Mouse (Mus musculus): Measurements from ENCODE around the gene 2900026A02Rik. TPM values are rescaled to one million over a fixed set of nuclear protein-coding genes. Genes with fewer than 3 reads are reported as not detected.

Gene 2900026A02Rik
- total and polyA plus RNA-seq, 3 experiments = not detected

GRCm38 (mm10) chr5:113218617-113219235 is 2.3 kb downstream of the 2900026A02Rik start:
- H3K79me2 ChIP-seq (ENCODE audit: control insufficient read depth, insufficient read depth, low read length, poor library complexity) = no peaks in the 10 kb centered on the region
- H3K27ac ChIP-seq (ENCODE audit: control insufficient read depth, low read depth, low read length) = no peak overlapping the region
- no peaks in the 10 kb centered on the region for H3K36me3 ChIP-seq (ENCODE audit: control insufficient read depth in 1 of 2, insufficient read depth in 2 of 2, low read length in 2 of 2)
- H3K4me1 ChIP-seq (ENCODE audit: control insufficient read depth in 1 of 2, insufficient read depth in 2 of 2, low read length in 2 of 2) = no peaks in the 10 kb centered on the region
- DNase-seq (ENCODE audit: low read depth, low spot score) = no peak
- no peaks in the 10 kb centered on the region for H3K9me3 ChIP-seq (replicated peaks; ENCODE audit: insufficient read depth, low read length)
- H3K27me3 ChIP-seq (ENCODE audit: control insufficient read depth in 1 of 2, insufficient read depth in 2 of 2, low read length in 2 of 2) = no peaks in the 10 kb centered on the region; a peak in 1 of 4 replicates
- H3K4me3 ChIP-seq (ENCODE audit: control insufficient read depth in 1 of 2, insufficient read depth in 1 of 2, low read depth in 2 of 2, low read length in 2 of 2) = no peak overlapping the region
- TF ChIP-seq MEF2A (IDR thresholded peaks at IDR 0.05; ENCODE audit: extremely low read depth, insufficient replicate concordance, low read depth, low read length, poor library complexity, severe bottlenecking) (no peak), NELFE (IDR thresholded peaks at IDR 0.05; ENCODE audit: low read depth, low read length) (no peak), CHD1 (IDR thresholded peaks at IDR 0.05; ENCODE audit: low read depth, low read length) (no peak), GATA1 (IDR thresholded peaks at IDR 0.05; ENCODE audit: low read depth, low read length) (no peak), CHD2 (IDR thresholded peaks at IDR 0.05; ENCODE audit: low read length) (no peak), POLR2A (IDR thresholded peaks at IDR 0.05; ENCODE audit: control insufficient read depth in 1 of 2, insufficient read depth in 1 of 2, low read depth in 1 of 2, low read length in 2 of 2, poor library complexity in 1 of 2) (no peak), MXI1 (IDR thresholded peaks at IDR 0.05; ENCODE audit: low read depth, low read length) (no peak)
- no peak overlapping the region for H3K9ac ChIP-seq (ENCODE audit: control insufficient read depth, low read depth, low read length, poor library complexity, severe bottlenecking)

GRCm38 (mm10) chr5:113217076-113217475 is 4.0 kb downstream of the 2900026A02Rik start:
- no peak overlapping the region for H3K9ac ChIP-seq (ENCODE audit: control insufficient read depth, low read depth, low read length, poor library complexity, severe bottlenecking)

GRCm38 (mm10) chr5:113216328-113216960 is 4.6 kb downstream of the 2900026A02Rik start:
- Histone ChIP-seq H3K36me3 (ENCODE audit: control insufficient read depth in 1 of 2, insufficient read depth in 2 of 2, low read length in 2 of 2) (no peaks in the 10 kb centered on the region), H3K27ac (ENCODE audit: control insufficient read depth, low read depth, low read length) (no peak overlapping the region), H3K9me3 (replicated peaks; ENCODE audit: insufficient read depth, low read length) (no peaks in the 10 kb centered on the region), H3K9ac (ENCODE audit: control insufficient read depth, low read depth, low read length, poor library complexity, severe bottlenecking) (no peak overlapping the region), H3K27me3 (ENCODE audit: control insufficient read depth in 1 of 2, insufficient read depth in 2 of 2, low read length in 2 of 2) (no peaks in the 10 kb centered on the region; a peak in 1 of 4 replicates), H3K79me2 (ENCODE audit: control insufficient read depth, insufficient read depth, low read length, poor library complexity) (no peaks in the 10 kb centered on the region), H3K4me1 (ENCODE audit: control insufficient read depth in 1 of 2, insufficient read depth in 2 of 2, low read length in 2 of 2) (no peaks in the 10 kb centered on the region), H3K4me3 (ENCODE audit: control insufficient read depth in 1 of 2, insufficient read depth in 1 of 2, low read depth in 2 of 2, low read length in 2 of 2) (no peak overlapping the region)
- no peak for DNase-seq (ENCODE audit: low read depth, low spot score)
- TF ChIP-seq GABPA (IDR thresholded peaks at IDR 0.05; ENCODE audit: low read depth, low read length) = no peak
- TF ChIP-seq MAX (IDR thresholded peaks at IDR 0.05; ENCODE audit: low read length) = no peak
- TF ChIP-seq NELFE (IDR thresholded peaks at IDR 0.05; ENCODE audit: low read depth, low read length) = no peak
- no peak for TF ChIP-seq HCFC1 (IDR thresholded peaks at IDR 0.05; ENCODE audit: low read depth, low read length)
- no peak for TF ChIP-seq USF2 (IDR thresholded peaks at IDR 0.05; ENCODE audit: borderline replicate concordance in 1 of 2, insufficient read depth in 1 of 2, low read depth in 1 of 2, low read length in 2 of 2)
- no peak for TF ChIP-seq CTCF (IDR thresholded peaks at IDR 0.05 in 2 of 3, conservative IDR thresholded peaks at IDR 0.05 in 1 of 3; ENCODE audit: control insufficient read depth in 1 of 3, insufficient read depth in 1 of 3, low read depth in 2 of 3, low read length in 3 of 3, poor library complexity in 1 of 3, severe bottlenecking in 1 of 3)
- no peak for TF ChIP-seq ETS1 (IDR thresholded peaks at IDR 0.05; ENCODE audit: low read depth, low read length)
- no peak for TF ChIP-seq BHLHE40 (IDR thresholded peaks at IDR 0.05; ENCODE audit: borderline replicate concordance, low read depth, low read length)

More at GRCm38 (mm10) chr5:113217076-113217475, 4.0 kb downstream of the 2900026A02Rik start:
- Histone ChIP-seq H3K9me3 (replicated peaks; ENCODE audit: insufficient read depth, low read length) (no peaks in the 10 kb centered on the region), H3K4me1 (ENCODE audit: control insufficient read depth in 1 of 2, insufficient read depth in 2 of 2, low read length in 2 of 2) (no peaks in the 10 kb centered on the region), H3K36me3 (ENCODE audit: control insufficient read depth in 1 of 2, insufficient read depth in 2 of 2, low read length in 2 of 2) (no peaks in the 10 kb centered on the region), H3K79me2 (ENCODE audit: control insufficient read depth, insufficient read depth, low read length, poor library complexity) (no peaks in the 10 kb centered on the region), H3K4me3 (ENCODE audit: control insufficient read depth in 1 of 2, insufficient read depth in 1 of 2, low read depth in 2 of 2, low read length in 2 of 2) (no peak overlapping the region), H3K27ac (ENCODE audit: control insufficient read depth, low read depth, low read length) (no peak overlapping the region), H3K27me3 (ENCODE audit: control insufficient read depth in 1 of 2, insufficient read depth in 2 of 2, low read length in 2 of 2) (no peaks in the 10 kb centered on the region; a peak in 1 of 4 replicates)
- DNase-seq (ENCODE audit: low read depth, low spot score) = no peak
- TF ChIP-seq EP300 (IDR thresholded peaks at IDR 0.05; ENCODE audit: low read depth in 1 of 2, low read length in 2 of 2) (no peak), MXI1 (IDR thresholded peaks at IDR 0.05; ENCODE audit: low read depth, low read length) (no peak), UBTF (IDR thresholded peaks at IDR 0.05; ENCODE audit: borderline replicate concordance, insufficient read depth, low read depth, low read length) (no peak), E2F4 (IDR thresholded peaks at IDR 0.05; ENCODE audit: borderline replicate concordance, low read depth, low read length) (no peak), BHLHE40 (IDR thresholded peaks at IDR 0.05; ENCODE audit: borderline replicate concordance, low read depth, low read length) (no peak), POLR2AphosphoS5 (IDR thresholded peaks at IDR 0.05; ENCODE audit: borderline replicate concordance, low read depth, low read length) (no peak), POLR2AphosphoS2 (IDR thresholded peaks at IDR 0.05; ENCODE audit: low read length) (no peak), CTCF (IDR thresholded peaks at IDR 0.05 in 2 of 3, conservative IDR thresholded peaks at IDR 0.05 in 1 of 3; ENCODE audit: control insufficient read depth in 1 of 3, insufficient read depth in 1 of 3, low read depth in 2 of 3, low read length in 3 of 3, poor library complexity in 1 of 3, severe bottlenecking in 1 of 3) (no peak), MAX (IDR thresholded peaks at IDR 0.05; ENCODE audit: low read length) (no peak), JUND (IDR thresholded peaks at IDR 0.05; ENCODE audit: low read depth, low read length) (no peak), HCFC1 (IDR thresholded peaks at IDR 0.05; ENCODE audit: low read depth, low read length) (no peak), SMC3 (IDR thresholded peaks at IDR 0.05; ENCODE audit: low read depth, low read length) (no peak), ZMIZ1 (IDR thresholded peaks at IDR 0.05; ENCODE audit: low read depth, low read length) (no peak), MYB (IDR thresholded peaks at IDR 0.05; ENCODE audit: low read depth, low read length) (no peak)
